Mouse (Mus musculus) kidney, adult 2 months (tissue): ENCODE data around the gene Adamts3.

Experiments
- CTCF ChIP-seq: fragments of 200-500 bp; conservative IDR thresholded peaks from 2 replicates; pipeline ENCODE4 v1.5.1; 2011; ENCODE audit warnings: low read depth, mild to moderate bottlenecking, control low read depth, low read length, moderate library complexity, mixed read lengths; ENCODE audit not compliant: insufficient read depth, insufficient read length
- POLR2A ChIP-seq: fragments of 200-500 bp; IDR thresholded peaks from one replicate; pipeline ENCODE4 v1.6.1; 2011; ENCODE audit warnings: low read depth, low read length, control low read depth

GRCm38 (mm10) chr5:89779823-89780222, 103.3 kb downstream of the Adamts3 start:
- no peak for TF ChIP-seq POLR2A
- TF ChIP-seq CTCF, result no peak
